Mouse (Mus musculus) neural tube, embryonic 13.5 days (tissue): Measurements from ENCODE around the gene Hist2h3b. TPM values are rescaled to one million over a fixed set of nuclear protein-coding genes. Genes with fewer than 3 reads are reported as not detected.
"Not testable (repeated sequence)": the region's sequence is repeated elsewhere in the genome, so short reads cannot be mapped to it uniquely, and the experiment has no call there.

Experiments
- ATAC-seq: fragments of 200-750 bp; cut with Nextera tagmentation; 2 replicates; pipeline ENCODE4 v1.8.0; 2017; ENCODE audit warnings: low read depth, mild to moderate bottlenecking, moderate TSS enrichment, moderate library complexity
- H3K27ac ChIP-seq: fragments of 300-500 bp; sonication (generic); replicated peaks from 2 replicates; pipeline ENCODE4 v1.5.1; 2015; ENCODE audit warnings: moderate library complexity, mild to moderate bottlenecking, inconsistent platforms
- H3K27me3 ChIP-seq: fragments of 300-500 bp; sonication (generic); 2 replicates; pipeline ENCODE4 v1.6.1; 2015; ENCODE audit warnings: mild to moderate bottlenecking, inconsistent platforms
- H3K36me3 ChIP-seq: fragments of 300-500 bp; sonication (generic); 2 replicates; pipeline ENCODE4 v1.6.1; 2015; ENCODE audit warnings: mild to moderate bottlenecking, inconsistent platforms
- H3K4me1 ChIP-seq: fragments of 300-500 bp; sonication (generic); replicated peaks from 2 replicates; pipeline ENCODE4 v1.6.1; 2015; ENCODE audit warnings: inconsistent platforms
- H3K4me2 ChIP-seq: fragments of 300-500 bp; sonication (generic); 2 replicates; pipeline ENCODE4 v1.6.1; 2015; ENCODE audit warnings: inconsistent platforms, mild to moderate bottlenecking, moderate library complexity
- H3K4me3 ChIP-seq: fragments of 300-500 bp; sonication (generic); 2 replicates; pipeline ENCODE4 v1.5.1; 2015; ENCODE audit warnings: mild to moderate bottlenecking, inconsistent platforms
- H3K9ac ChIP-seq: fragments of 300-500 bp; sonication (generic); 2 replicates; pipeline ENCODE4 v1.6.1; 2015; ENCODE audit warnings: moderate library complexity, mild to moderate bottlenecking, inconsistent platforms
- H3K9me3 ChIP-seq: fragments of 300-500 bp; sonication (generic); 2 replicates; pipeline ENCODE4 v1.6.1; 2016; ENCODE audit warnings: inconsistent platforms
- WGBS: fragments of 180-500 bp; shearing (Covaris S2); methylation state at CpG from one replicate; pipeline ENCODE4 v1.1.7; 2015; 5-methylcytosine and 5-hydroxymethylcytosine counted together
- polyA plus RNA-seq: library from polyadenylated mRNA; unstranded; fragments of >200 nt; fragmentation: Nextera tagmentation; extraction: Ambion mirVana; gene quantifications from 2 replicates; pipeline ENCODE4 v1.2.1, GENCODE M21; 2015

The Hist2h3b gene
- 13.1 and 17.8 TPM in 2 replicates for polyA plus RNA-seq

DNA sequence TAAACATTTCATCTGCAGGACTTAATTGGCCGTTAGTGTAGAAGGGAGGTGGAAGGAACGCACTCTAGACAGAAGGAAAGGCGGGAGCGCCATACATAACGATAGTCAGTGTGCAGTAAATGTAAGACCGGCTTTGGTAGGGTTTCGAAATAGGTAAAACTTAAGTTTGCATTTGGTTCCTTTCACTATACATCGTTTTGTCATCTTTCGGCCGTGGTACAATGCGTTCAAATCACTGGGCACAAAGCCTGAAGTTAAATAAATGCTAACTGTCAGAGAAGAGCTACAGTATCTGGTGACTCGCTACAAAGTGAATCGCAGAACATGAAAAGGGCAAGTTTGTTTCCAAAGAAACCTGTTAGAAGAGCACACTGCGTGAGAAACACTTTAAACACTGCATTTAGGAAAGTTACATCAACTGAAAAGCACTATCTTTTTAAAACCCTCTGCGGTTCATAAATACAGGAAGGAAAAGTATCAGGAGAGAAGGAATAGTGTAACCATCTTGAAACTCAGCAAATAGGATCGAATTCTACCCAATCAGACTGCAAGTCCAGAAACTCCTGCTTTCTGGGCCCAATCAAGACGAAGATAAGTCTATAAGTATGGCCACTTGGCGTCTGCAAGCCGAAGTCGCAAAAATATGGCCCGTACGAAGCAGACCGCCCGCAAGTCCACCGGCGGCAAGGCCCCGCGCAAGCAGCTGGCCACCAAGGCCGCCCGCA lies at the start of gene Hist2h3b:
Hist2h3b (plus strand) TSS at position 604 of the 725 bp plus-strand sequence.
- H3K4me1 ChIP-seq, result peaks cover 22% of the 10 kb centered on the region
- no peaks in the 10 kb centered on the region for H3K9me3 ChIP-seq
- peak within 1 kb of the TSS; percentile 58 for H3K4me3 ChIP-seq
- H3K27me3 ChIP-seq, result no peaks in the 10 kb centered on the region
- 20% methylated on average over 30 of the region's 30 CpGs for WGBS
- peak within 1 kb of the TSS; percentile 96 for H3K27ac ChIP-seq
- peak; percentile 62 for ATAC-seq
- H3K9ac ChIP-seq, result peak within 1 kb of the TSS; percentile 71
- no peaks in the 10 kb centered on the region for H3K36me3 ChIP-seq
- peak within 1 kb of the TSS; percentile 89 for H3K4me2 ChIP-seq

DNA sequence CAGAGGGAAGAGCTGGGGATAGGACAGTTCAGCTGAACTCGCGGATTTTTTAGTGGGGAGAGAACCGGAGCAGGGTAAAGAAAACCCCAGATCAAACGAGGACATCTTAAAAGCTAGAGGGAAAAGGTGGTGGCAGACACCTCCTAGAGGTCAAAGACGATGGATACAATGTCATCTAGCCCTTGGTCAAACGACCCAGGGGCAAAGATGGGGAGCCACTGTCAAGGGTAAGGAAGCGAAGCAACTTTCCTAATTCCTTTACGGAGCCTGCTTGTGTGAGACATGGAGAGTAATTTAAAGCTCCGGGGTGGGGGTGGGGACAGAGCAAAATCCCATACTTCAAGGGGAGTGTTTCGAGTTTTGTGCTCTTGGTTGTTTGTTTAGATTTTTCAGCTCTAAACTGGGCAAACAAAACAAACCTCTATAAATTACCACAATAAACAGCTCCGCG lies 49.2 kb upstream of the Hist2h3b start:
- H3K9ac ChIP-seq, result peak overlapping the region; percentile 85
- peak overlapping the region; percentile 91 for H3K4me2 ChIP-seq
- no peaks in the 10 kb centered on the region for H3K27me3 ChIP-seq
- WGBS, result 0% methylated on average over 12 of the region's 12 CpGs
- no peaks in the 10 kb centered on the region for H3K36me3 ChIP-seq
- peak; percentile 41 for ATAC-seq
- peak overlapping the region; percentile 98 for H3K27ac ChIP-seq
- H3K4me3 ChIP-seq, result peak overlapping the region; percentile 66
- H3K4me1 ChIP-seq, result peaks cover 38% of the 10 kb centered on the region
- no peaks in the 10 kb centered on the region for H3K9me3 ChIP-seq

DNA sequence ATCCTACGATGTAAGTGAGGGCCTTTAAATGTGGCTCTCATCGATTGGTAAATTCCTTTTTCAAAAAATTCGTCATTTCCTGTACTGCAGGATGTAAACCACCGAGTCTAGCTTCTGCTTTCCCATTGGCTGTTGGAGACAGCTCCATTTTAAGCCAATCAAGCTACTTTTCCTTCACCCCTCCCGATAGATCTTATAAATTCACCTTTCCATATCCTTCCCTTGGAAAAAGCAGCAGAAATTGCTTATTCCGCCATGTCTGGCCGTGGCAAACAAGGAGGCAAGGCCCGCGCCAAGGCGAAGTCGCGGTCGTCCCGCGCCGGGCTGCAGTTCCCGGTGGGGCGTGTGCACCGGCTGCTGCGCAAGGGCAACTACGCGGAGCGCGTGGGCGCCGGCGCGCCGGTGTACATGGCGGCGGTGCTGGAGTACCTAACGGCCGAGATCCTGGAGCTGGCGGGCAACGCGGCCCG lies 48.8 kb upstream of the Hist2h3b start, which contains the start of the genes Bola1 and Hist2h2ab:
Bola1 (minus strand) TSS at position 49 of the 470 bp plus-strand sequence.
Hist2h2ab (plus strand) TSS at position 205 of the 470 bp plus-strand sequence.
- peak within 1 kb of the TSS; percentile 91 for H3K4me2 ChIP-seq
- no peaks in the 10 kb centered on the region for H3K27me3 ChIP-seq
- peak; percentile 93 for ATAC-seq
- H3K9ac ChIP-seq, result peak within 1 kb of the TSS; percentile 85
- peaks cover 40% of the 10 kb centered on the region for H3K4me1 ChIP-seq
- peak within 1 kb of the TSS; percentile 98 for H3K27ac ChIP-seq
- peak within 1 kb of the TSS; percentile 66 for H3K4me3 ChIP-seq
- no peaks in the 10 kb centered on the region for H3K9me3 ChIP-seq
- under 1% methylated on average over 37 of the region's 37 CpGs for WGBS
- H3K36me3 ChIP-seq, result no peaks in the 10 kb centered on the region

DNA sequence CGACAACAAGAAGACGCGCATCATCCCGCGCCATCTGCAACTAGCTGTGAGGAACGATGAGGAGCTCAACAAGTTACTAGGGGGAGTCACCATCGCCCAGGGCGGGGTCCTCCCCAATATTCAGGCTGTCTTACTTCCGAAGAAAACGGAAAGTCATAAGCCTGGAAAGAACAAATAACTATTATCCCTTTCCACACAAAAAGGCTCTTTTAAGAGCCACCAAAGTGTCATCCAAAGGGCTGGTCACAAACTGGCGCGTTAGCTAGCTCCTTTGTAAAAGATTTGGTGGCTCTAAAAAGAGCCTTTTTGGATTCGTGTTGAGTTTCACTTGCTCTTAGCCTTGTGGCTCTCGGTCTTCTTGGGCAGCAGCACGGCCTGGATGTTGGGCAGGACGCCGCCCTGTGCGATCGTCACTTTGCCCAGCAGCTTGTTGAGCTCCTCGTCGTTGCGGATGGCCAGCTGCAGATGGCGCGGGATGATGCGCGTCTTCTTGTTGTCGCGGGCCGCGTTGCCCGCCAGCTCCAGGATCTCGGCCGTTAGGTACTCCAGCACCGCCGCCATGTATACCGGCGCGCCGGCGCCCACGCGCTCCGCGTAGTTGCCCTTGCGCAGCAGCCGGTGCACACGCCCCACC lies 48.2 kb upstream of the Hist2h3b start:
- peak overlapping the region; percentile 98 for H3K27ac ChIP-seq
- not testable (repeated sequence) for ATAC-seq, H3K9me3 ChIP-seq, H3K36me3 ChIP-seq, H3K27me3 ChIP-seq
- H3K9ac ChIP-seq, result peak overlapping the region; percentile 85
- H3K4me2 ChIP-seq, result peak overlapping the region; percentile 91
- WGBS, result 1% methylated on average over 32 of the region's 47 CpGs
- H3K4me3 ChIP-seq, result peak overlapping the region; percentile 66
- H3K4me1 ChIP-seq, result peaks cover 40% of the 10 kb centered on the region

DNA sequence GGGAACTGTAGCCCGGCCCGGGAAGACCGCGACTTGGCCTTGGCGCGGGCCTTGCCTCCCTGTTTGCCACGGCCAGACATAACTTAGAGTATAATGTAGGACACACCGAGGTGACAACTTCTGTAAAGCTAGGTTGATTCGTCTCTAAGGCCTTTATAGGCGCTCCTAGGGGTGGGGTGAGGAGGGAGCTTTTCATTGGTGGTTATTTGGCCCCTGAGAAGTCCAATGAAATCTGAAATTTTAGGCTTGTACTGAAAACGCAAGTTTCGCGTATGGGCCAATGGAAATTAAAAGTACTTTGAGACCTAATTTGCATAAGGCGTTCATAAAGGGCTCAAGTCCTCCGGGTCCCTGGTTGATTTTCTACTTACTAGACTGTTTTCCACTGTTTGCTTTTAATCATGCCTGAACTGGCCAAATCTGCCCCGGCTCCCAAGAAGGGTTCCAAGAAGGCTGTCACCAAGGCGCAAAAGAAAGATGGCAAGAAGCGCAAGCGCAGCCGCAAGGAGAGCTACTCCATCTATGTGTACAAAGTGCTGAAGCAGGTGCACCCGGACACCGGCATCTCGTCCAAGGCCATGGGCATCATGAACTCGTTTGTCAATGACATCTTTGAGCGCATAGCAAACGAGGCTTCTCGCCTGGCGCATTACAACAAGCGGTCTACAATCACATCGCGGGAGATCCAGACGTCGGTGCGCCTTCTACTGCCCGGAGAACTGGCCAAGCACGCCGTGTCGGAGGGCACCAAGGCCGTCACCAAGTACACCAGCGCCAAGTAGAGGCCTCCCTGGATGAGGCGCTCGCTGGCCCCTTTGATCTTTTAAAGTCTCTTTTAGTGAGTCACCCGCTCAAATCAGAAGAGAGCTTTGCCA lies 47.5 kb upstream of the Hist2h3b start, which contains the start of the genes Hist2h2ac and Hist2h2be:
Hist2h2ac (minus strand) TSS at position 116 of the 875 bp plus-strand sequence.
Hist2h2be (plus strand) TSS at position 355 of the 875 bp plus-strand sequence.
- peak; percentile 71 for ATAC-seq
- peak within 1 kb of the TSS; percentile 98 for H3K27ac ChIP-seq
- H3K4me2 ChIP-seq, result peak within 1 kb of the TSS; percentile 91
- H3K9ac ChIP-seq, result peak within 1 kb of the TSS; percentile 85
- no peaks in the 10 kb centered on the region for H3K27me3 ChIP-seq
- under 1% methylated on average over 43 of the region's 43 CpGs for WGBS
- H3K4me1 ChIP-seq, result peaks cover 45% of the 10 kb centered on the region
- H3K36me3 ChIP-seq, result no peaks in the 10 kb centered on the region
- no peaks in the 10 kb centered on the region for H3K9me3 ChIP-seq
- peak within 1 kb of the TSS; percentile 66 for H3K4me3 ChIP-seq

DNA sequence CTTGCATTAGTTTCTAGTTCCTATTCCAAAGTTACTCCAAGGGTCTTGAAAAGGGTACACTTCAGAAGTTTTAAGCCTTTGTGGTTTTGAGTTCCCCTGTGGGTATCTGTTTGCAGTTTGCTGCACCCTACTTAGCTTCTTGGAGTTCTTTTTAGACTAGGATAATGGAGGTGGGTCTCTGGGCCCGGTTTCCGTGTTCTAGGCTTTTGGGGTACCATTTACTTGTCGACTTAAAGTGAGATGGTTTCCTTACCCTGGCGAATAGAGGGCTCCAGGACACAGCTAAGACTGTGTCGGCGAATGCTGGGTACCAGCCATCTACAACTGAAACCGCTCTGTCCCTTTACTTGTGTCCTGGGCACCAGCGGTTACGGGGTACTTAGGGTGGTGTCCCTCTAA lies 46.8 kb upstream of the Hist2h3b start:
- 20% methylated on average over 9 of the region's 9 CpGs for WGBS

DNA sequence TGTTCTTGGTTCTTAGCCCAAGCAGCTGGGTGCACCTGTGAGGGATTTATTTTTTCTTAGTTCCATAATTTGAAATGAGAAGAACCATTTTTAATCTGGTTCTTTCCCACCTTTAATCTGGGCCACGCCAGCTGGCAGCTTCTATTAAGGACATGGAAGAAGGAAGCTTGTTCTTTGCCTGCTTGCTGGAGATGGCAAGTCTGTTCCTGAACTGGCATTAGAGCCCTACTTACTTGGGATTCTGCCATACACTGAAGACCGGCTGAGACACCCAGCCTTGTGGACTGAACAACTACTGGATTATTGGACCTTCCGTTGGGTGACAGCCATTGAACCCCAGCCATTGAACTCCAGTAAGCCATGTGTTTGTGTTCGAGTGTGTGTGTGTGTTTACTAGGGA lies 45.7 kb upstream of the Hist2h3b start:
- ATAC-seq, result no peak
- Histone ChIP-seq H3K4me2 (peak overlapping the region; percentile 91), H3K9ac (no peak overlapping the region), H3K36me3 (no peaks in the 10 kb centered on the region), H3K27ac (no peak overlapping the region), H3K4me3 (no peak overlapping the region), H3K9me3 (no peaks in the 10 kb centered on the region), H3K27me3 (no peaks in the 10 kb centered on the region), H3K4me1 (peaks cover 45% of the 10 kb centered on the region)
- WGBS, result 88% methylated on average over 4 of the region's 4 CpGs

More for the DNA sequence above, 46.8 kb upstream of the Hist2h3b start:
- Histone ChIP-seq H3K36me3 (no peaks in the 10 kb centered on the region), H3K9ac (peak overlapping the region; percentile 85), H3K4me1 (peaks cover 45% of the 10 kb centered on the region), H3K9me3 (no peaks in the 10 kb centered on the region), H3K4me2 (peak overlapping the region; percentile 91), H3K27ac (peak overlapping the region; percentile 98), H3K4me3 (peak overlapping the region; percentile 66), H3K27me3 (no peaks in the 10 kb centered on the region)
- no peak for ATAC-seq

DNA sequence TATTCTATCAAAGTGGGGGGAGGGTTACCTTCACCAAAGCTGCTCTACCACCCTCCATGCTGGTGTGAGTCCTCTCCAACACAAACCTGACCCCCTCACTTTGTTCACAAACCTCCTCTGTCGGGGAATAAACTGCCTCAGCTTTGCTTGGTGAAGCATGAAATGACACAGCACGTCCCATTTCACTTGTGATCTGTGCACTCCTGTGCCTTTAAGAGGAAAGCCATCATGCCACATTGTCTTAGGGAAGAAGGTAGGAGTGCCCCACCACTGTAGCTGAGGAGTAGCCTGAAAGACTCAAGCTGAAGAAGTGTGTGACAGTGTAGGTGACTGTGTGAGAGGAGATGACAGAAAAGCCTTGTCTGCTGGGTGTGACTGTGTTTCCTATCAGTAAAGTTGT lies 43.0 kb upstream of the Hist2h3b start:
- H3K4me3 ChIP-seq, result no peak overlapping the region
- 14% methylated on average over 2 of the region's 2 CpGs for WGBS
- H3K4me1 ChIP-seq, result peaks cover 37% of the 10 kb centered on the region
- peak overlapping the region; percentile 27; the same call in 1 of the 2 replicates for H3K9ac ChIP-seq
- no peak overlapping the region for H3K4me2 ChIP-seq
- no peak overlapping the region for H3K27ac ChIP-seq
- H3K9me3 ChIP-seq, result no peaks in the 10 kb centered on the region
- no peaks in the 10 kb centered on the region for H3K36me3 ChIP-seq
- ATAC-seq, result no peak
- no peaks in the 10 kb centered on the region for H3K27me3 ChIP-seq

DNA sequence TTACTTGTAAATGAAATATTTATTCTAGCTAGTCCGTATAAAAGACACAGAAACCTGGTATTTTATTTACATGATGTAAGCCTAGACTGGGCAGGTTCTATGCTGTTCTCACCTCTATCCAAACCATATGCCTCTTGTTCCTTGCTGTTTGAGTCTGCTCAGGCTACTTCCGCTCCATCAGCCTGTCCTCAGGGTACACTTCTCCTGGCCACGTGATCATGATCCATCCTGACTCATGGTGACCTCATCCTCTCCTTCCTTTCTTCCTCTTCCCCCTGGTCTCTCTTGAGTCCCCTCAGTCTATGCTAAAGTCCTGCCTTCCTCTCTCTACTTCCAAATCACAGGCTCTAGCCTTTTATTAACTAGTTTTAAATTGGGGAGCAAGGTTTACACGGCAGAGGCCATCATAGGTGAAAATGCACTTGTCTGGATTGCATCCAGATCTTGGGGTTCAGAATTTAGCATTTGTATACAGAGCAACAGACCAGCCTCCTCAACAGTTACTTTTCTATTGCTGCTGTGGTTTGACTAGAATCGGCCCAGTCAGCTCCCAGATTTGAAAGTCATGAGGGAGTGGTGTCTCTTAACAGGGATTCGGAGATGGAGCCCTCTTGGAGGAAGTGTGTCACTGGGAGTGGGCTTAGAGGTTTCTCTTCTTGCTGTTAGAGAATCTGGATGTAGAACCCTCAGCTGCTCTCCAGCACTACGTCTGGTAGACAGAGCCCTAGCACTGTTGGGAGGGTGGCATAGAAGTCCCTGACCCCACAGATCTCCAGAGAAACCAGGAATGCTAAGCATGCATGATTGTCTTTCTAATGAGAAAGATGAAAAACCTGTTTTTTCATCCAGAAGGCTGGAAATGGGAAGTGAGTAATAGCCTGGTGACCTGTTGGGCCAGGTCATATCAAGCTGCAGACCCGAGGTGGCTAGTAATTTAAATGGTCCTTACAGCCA lies 41.5 kb upstream of the Hist2h3b start:
- Histone ChIP-seq H3K27me3 (no peaks in the 10 kb centered on the region), H3K27ac (no peak overlapping the region), H3K4me1 (peaks cover 25% of the 10 kb centered on the region), H3K36me3 (no peaks in the 10 kb centered on the region), H3K4me3 (no peak overlapping the region), H3K9ac (no peak overlapping the region), H3K4me2 (no peak overlapping the region), H3K9me3 (no peaks in the 10 kb centered on the region)
- 72% methylated on average over 8 of the region's 8 CpGs for WGBS
- no peak for ATAC-seq

DNA sequence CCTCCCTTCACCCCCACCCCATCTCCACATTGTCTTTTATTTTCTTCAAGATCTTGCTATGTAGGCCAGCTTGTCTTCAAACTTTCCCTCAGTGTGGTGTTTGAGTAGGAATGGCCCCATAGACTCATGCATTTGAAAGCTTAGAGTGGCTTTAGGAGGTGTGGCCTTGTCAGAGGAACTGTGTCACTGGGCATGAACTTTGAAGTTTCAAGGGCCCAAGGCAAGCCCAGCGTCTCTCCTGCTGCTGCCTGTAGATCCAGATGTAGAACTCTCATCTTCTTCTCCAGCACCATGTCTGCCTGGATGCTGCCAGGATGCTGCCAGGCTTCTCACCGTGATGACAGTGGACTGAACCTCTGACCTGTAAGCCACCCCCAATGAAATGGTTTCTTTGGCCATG lies 39.6 kb upstream of the Hist2h3b start:
- ATAC-seq, result no peak
- Histone ChIP-seq H3K4me2 (no peak overlapping the region), H3K36me3 (no peaks in the 10 kb centered on the region), H3K9me3 (no peaks in the 10 kb centered on the region), H3K4me1 (0 out of 2 replicates have a peak, but pooled peaks cover 10% of the 10 kb centered on the region), H3K27ac (no peak overlapping the region), H3K9ac (no peak overlapping the region), H3K4me3 (no peak overlapping the region), H3K27me3 (no peaks in the 10 kb centered on the region)
- 68% methylated on average over 2 of the region's 2 CpGs for WGBS
